Mouse (Mus musculus): ENCODE measurements around the gene Nek4.

Gene Nek4

GRCm38 (mm10) chr14:30974204-30974603 lies 23.0 kb downstream of the Nek4 start:
- DNase-seq: peak; percentile 34 to 37

GRCm38 (mm10) chr14:30976222-30976621 lies 25.0 kb downstream of the Nek4 start:
- DNase-seq: no peak

- DNase-seq: no peak
Measured at GRCm38 (mm10) chr14:30996417-30996816, 45.2 kb downstream of the Nek4 start.

GRCm38 (mm10) chr14:31000356-31000755 lies 49.2 kb downstream of the Nek4 start:
- DNase-seq: no peak

GRCm38 (mm10) chr14:31000816-31001306 lies 49.7 kb downstream of the Nek4 start:
- no peak for DNase-seq

- DNase-seq: peak; percentile 88 to 90
Measured at GRCm38 (mm10) chr14:31001307-31002205, 50.4 kb downstream of the Nek4 start, which contains the start of the genes Glt8d1 and Spcs1. TSS of gene Glt8d1 (plus strand) at chr14:31001400. TSS of gene Spcs1 (minus strand) at chr14:31001672.

GRCm38 (mm10) chr14:31004527-31004926 lies 53.4 kb downstream of the Nek4 start:
- DNase-seq: no peak

GRCm38 (mm10) chr14:31006779-31007178 lies 55.6 kb downstream of the Nek4 start:
- DNase-seq: no peak

- no peak for DNase-seq
Measured at GRCm38 (mm10) chr14:31011588-31011987, 60.4 kb downstream of the Nek4 start.

- no peak for DNase-seq
Measured at GRCm38 (mm10) chr14:31013928-31014327, 62.8 kb downstream of the Nek4 start.

GRCm38 (mm10) chr14:31016063-31016462 lies 64.9 kb downstream of the Nek4 start:
- DNase-seq: no peak

GRCm38 (mm10) chr14:31017854-31018253 lies 66.7 kb downstream of the Nek4 start:
- DNase-seq: no peak

- DNase-seq: peak; percentile 97 to 99
Measured at GRCm38 (mm10) chr14:31018860-31019291, 67.7 kb downstream of the Nek4 start, which contains the start of the genes Pbrm1 and Gnl3. TSS of gene Pbrm1 (plus strand) at chr14:31019138. TSS of gene Gnl3 (minus strand) at chr14:31019152.

GRCm38 (mm10) chr14:31019331-31020205 lies 68.4 kb downstream of the Nek4 start:
- peak; percentile 75 to 87 for DNase-seq

GRCm38 (mm10) chr14:31022579-31022978 lies 71.4 kb downstream of the Nek4 start:
- DNase-seq: no peak

GRCm38 (mm10) chr14:31025785-31026184 lies 74.6 kb downstream of the Nek4 start:
- DNase-seq: no peak
